8 mouse cellular contexts compared by ENCODE assay signal in the genomic region with DNA sequence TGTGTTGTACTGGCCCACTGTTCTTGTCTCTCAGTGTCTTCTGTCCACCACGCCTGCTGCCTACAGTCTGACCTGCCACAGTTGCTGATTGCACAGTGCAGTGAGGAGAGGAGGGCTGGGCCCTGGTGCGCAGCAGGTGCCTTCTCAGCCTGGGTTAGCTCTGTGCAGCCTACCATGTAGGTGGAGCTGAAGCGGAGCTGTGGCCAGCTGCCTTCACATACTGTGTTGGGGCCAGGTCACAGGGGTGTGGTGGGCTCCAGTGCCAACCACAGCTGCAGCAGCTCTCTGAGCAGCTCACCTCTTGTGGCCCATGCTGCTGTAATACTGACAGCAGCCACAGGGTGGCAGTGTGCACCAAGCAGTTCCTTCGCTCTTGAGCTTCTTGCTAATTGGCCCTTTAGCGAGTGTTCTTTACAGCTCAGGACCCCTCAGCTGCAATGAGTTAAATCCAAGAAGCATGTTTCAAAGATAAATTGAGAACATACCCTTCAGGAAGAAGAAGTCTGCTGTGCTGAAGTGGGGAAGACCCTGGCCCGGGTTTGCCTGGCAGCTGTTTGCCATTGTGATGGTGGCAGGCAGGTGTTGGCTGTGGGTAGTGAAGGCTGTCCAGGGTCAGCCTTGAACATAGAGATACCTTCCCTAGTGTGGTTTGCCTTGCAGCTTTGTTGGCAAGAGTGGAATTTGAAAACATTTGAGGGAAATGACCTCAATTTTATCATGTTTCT. TPM values are rescaled to one million over a fixed set of nuclear protein-coding genes. Genes with fewer than 3 reads are reported as not detected.
DNase-seq lines count a peak whose midpoint lies in the region; ATAC-seq and TF ChIP-seq lines count a peak whose summit lies in the region.

No protein-coding gene starts in this region.

- H3K27ac ChIP-seq in forebrain, embryonic 13.5 days: no peak overlapping the region
- H3K27ac ChIP-seq in lung, embryonic 16.5 days (ENCODE audit: low read length): no peak overlapping the region

- H3K4me3 ChIP-seq in E14TG2a.4 (replicated peaks; ENCODE audit: low read length): no peak overlapping the region
- no peak overlapping the region for H3K4me3 ChIP-seq in forebrain, embryonic 13.5 days
- H3K4me3 ChIP-seq in lung, embryonic 16.5 days (ENCODE audit: low read length): no peak overlapping the region

- H3K9ac ChIP-seq in forebrain, embryonic 13.5 days: no peak overlapping the region
- H3K9ac ChIP-seq in lung, embryonic 16.5 days (ENCODE audit: low read length): no peak overlapping the region

- ATAC-seq in forebrain, embryonic 13.5 days: peak; percentile 71
- ATAC-seq in lung, embryonic 16.5 days (ENCODE audit: low read depth): peak; percentile 55

- peak; percentile 98 for TF ChIP-seq CTCF in E14TG2a.4 (conservative IDR thresholded peaks at IDR 0.05; ENCODE audit: low read length)

- peaks cover 76% of the 10 kb centered on the region for H3K4me1 ChIP-seq in E14TG2a.4 (replicated peaks; ENCODE audit: low read depth, low read length)
- peaks cover 19% of the 10 kb centered on the region for H3K4me1 ChIP-seq in forebrain, embryonic 13.5 days
- H3K4me1 ChIP-seq in lung, embryonic 16.5 days (replicated peaks; ENCODE audit: control insufficient read depth, insufficient read depth, low read length): 0 out of 2 replicates have a peak, but pooled peaks cover 4% of the 10 kb centered on the region

- no peak overlapping the region for H3K4me2 ChIP-seq in forebrain, embryonic 13.5 days
- no peak overlapping the region for H3K4me2 ChIP-seq in lung, embryonic 16.5 days (ENCODE audit: low read depth, low read length)

- no peaks in the 10 kb centered on the region for H3K27me3 ChIP-seq in E14TG2a.4 (ENCODE audit: insufficient read depth, low read length)
- H3K27me3 ChIP-seq in forebrain, embryonic 13.5 days: no peaks in the 10 kb centered on the region
- no peaks in the 10 kb centered on the region for H3K27me3 ChIP-seq in lung, embryonic 16.5 days (ENCODE audit: control insufficient read depth, insufficient read depth, low read depth, low read length)

- peaks cover 90% of the 10 kb centered on the region for H3K36me3 ChIP-seq in E14TG2a.4 (ENCODE audit: insufficient read depth, low read length)
- H3K36me3 ChIP-seq in forebrain, embryonic 13.5 days (ENCODE audit: poor library complexity, severe bottlenecking): peaks cover 64% of the 10 kb centered on the region
- H3K36me3 ChIP-seq in lung, embryonic 16.5 days (ENCODE audit: control insufficient read depth, insufficient read depth, low read length): peaks cover 30% of the 10 kb centered on the region

- DNase-seq in c-Kit-positive CD71-positive TER-119-negative erythroid progenitor cells, embryonic 14.5 days (ENCODE audit: low read depth): peak; percentile 81
- DNase-seq in heart, postnatal 4 days: peak; percentile 94
- peak; percentile 72 for DNase-seq in layer of hippocampus, adult 9-10 months (ENCODE audit: low spot score)
- DNase-seq in ovary, postnatal 10 days (ENCODE audit: low spot score): peak; percentile 72
- DNase-seq in thymus, postnatal 10 days (ENCODE audit: low spot score in 2 of 2): peak; percentile 55 to 86

- no peaks in the 10 kb centered on the region for H3K9me3 ChIP-seq in E14TG2a.4 (ENCODE audit: low read length)
- H3K9me3 ChIP-seq in forebrain, embryonic 13.5 days (replicated peaks): no peaks in the 10 kb centered on the region
- no peaks in the 10 kb centered on the region for H3K9me3 ChIP-seq in lung, embryonic 16.5 days (ENCODE audit: control insufficient read depth, low read length)

- WGBS in forebrain, embryonic 13.5 days: 41% methylated on average over 6 of the region's 6 CpGs
- WGBS in lung, embryonic 16.5 days: 44% methylated on average over 6 of the region's 6 CpGs

RNA-seq across cellular contexts. Expression of a gene that starts 19.6 kb away (rescaled TPM):
- polyA plus RNA-seq in forebrain, embryonic 13.5 days (2015; fragmentation: Nextera tagmentation; extraction: Ambion mirVana): 2.1 and 2.6 TPM in 2 replicates
- 100 to 1,000 TPM; 172 to 177 TPM for total RNA-seq in heart, postnatal 4 days (2021)
- polyA plus RNA-seq in lung, embryonic 16.5 days (2015; fragmentation: Nextera tagmentation; extraction: Ambion mirVana): 5.2 and 5.3 TPM in 2 replicates

RNA-seq across cellular contexts. Expression of a gene that starts 20.2 kb away (rescaled TPM):
- polyA plus RNA-seq in forebrain, embryonic 13.5 days (2015; fragmentation: Nextera tagmentation; extraction: Ambion mirVana): 84.4 and 91.5 TPM in 2 replicates
- 100 to 1,000 TPM; 226 to 230 TPM for total RNA-seq in heart, postnatal 4 days (2021)
- 98.8 and 105 TPM in 2 replicates for polyA plus RNA-seq in lung, embryonic 16.5 days (2015; fragmentation: Nextera tagmentation; extraction: Ambion mirVana)

RNA-seq across cellular contexts. Expression of a gene that starts 44.6 kb away (rescaled TPM):
- 2.8 and 3.1 TPM in 2 replicates for polyA plus RNA-seq in forebrain, embryonic 13.5 days (2015; fragmentation: Nextera tagmentation; extraction: Ambion mirVana)
- 1 to 10 TPM in 1 of 2 experiments, under 1 TPM in 1; 0.21 to 1.1 TPM for total RNA-seq in heart, postnatal 4 days (2021)
- 0.38 TPM in 1 of 2 replicates, not detected in the other for polyA plus RNA-seq in lung, embryonic 16.5 days (2015; fragmentation: Nextera tagmentation; extraction: Ambion mirVana)
